Mouse (Mus musculus) kidney, postnatal 10 days (tissue): ENCODE data around the gene Calcr.
"Not testable (repeated sequence)": the region's sequence is repeated elsewhere in the genome, so short reads cannot be mapped to it uniquely, and the experiment has no call there.

Source experiments
- DNase-seq: peaks from one replicate; pipeline ENCODE4 v3.0.0; 2021; ENCODE audit warnings: mixed read lengths

Calcr gene

DNA sequence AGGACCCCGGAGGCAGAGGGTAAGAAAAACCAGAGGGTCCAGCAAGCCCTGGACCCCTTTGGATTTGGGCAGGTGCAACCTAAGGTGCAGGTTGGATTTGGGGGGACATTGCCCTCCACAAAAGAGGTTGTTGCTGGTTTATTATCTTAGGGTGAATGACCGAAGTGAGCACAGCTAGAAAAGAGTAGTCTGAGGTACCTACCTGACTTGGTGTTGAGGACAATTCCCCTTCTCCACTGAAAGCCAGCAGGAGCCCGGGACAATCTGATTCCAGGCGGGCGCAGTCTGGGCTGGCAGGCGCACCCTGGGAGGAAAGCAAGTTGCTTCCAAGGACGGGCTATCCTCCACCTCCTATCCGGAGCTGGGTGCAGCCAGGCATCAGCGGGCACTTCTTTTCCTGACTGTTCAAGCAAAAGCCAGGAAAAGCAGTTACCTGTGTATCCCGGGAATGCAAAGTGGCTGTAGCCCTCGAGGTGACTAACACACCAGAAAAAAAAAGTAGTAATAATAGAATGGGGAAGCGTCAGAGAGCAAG is at the start of gene Calcr:
TSS of gene Calcr (minus strand) at position 485 of the 535 bp plus-strand sequence.
- peak; percentile 10 for DNase-seq

- no peak for DNase-seq
Observed at GRCm38 (mm10) chr6:3767485-3767884, 3.0 kb upstream of the Calcr start.

GRCm38 (mm10) chr6:3763171-3763967 is 1.1 kb downstream of the Calcr start:
- DNase-seq = peak; percentile 12

- no peak for DNase-seq
Observed at GRCm38 (mm10) chr6:3751576-3751975, 12.9 kb downstream of the Calcr start.

- DNase-seq = no peak
Observed at GRCm38 (mm10) chr6:3749624-3750023, 14.9 kb downstream of the Calcr start.

- DNase-seq = peak; percentile 9
Observed at GRCm38 (mm10) chr6:3745546-3745945, 19.0 kb downstream of the Calcr start.

GRCm38 (mm10) chr6:3741996-3742713 is 22.4 kb downstream of the Calcr start:
- no peak for DNase-seq

GRCm38 (mm10) chr6:3741296-3741695 is 23.2 kb downstream of the Calcr start:
- no peak for DNase-seq

DNA sequence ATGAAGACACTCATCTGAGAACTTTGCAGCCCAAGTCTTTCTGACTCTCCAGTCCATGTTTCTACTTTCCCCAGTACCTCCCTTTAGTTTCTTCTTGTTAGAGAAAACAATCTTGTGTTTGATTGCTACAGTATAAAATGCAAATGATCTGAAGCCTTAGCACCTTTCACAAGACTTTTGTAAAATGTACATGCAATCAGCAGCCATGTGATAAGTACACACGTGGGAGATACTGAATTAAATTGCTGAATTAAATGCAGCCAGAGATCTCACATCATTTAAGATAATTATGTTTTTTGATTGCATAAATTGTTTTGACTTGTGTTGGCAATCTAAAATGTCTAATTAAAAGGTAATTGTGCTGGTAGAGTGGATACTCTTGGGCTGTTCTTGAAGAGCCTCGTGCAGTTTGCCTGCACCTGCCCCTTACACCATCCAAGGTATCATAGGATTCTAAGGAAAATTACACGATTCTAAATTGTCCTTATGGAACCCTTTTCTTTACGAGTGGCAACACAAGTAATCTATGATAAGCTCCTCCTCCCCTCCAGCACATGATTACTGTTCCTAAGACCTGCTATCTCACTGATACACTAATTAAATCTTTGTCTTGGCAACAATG is 34.2 kb downstream of the Calcr start:
- DNase-seq = no peak

DNA sequence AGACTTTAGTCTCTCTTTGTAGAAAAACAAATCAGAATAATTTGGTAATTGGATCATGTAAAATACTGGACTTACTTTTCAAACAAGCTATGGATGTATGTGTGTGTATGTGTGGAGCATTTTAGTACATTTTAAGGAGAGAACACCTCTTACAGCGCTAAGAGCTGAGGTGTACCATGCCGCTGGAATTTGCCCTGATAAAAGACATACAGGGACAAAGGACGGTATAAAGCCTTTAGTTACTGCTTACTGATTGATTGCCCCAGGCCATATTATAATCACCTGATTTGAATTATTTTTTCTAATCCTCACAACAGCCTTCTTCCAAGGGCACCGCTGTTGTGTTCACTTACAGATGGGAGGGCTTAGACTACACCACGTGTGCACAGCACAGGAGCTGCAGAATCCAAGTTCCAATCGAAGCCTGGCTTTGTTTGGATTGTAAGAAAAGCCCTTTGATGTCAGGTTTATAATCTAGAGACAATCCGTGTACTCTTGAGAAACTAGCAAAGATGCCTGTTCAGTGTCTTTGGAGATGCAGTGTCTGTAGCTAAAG is 76.3 kb downstream of the Calcr start:
- no peak for DNase-seq

- DNase-seq = not testable (repeated sequence)
Observed at GRCm38 (mm10) chr6:3678286-3678685, 86.2 kb downstream of the Calcr start.

- no peak for DNase-seq
Observed at GRCm38 (mm10) chr6:3677806-3678205, 86.7 kb downstream of the Calcr start.

DNA sequence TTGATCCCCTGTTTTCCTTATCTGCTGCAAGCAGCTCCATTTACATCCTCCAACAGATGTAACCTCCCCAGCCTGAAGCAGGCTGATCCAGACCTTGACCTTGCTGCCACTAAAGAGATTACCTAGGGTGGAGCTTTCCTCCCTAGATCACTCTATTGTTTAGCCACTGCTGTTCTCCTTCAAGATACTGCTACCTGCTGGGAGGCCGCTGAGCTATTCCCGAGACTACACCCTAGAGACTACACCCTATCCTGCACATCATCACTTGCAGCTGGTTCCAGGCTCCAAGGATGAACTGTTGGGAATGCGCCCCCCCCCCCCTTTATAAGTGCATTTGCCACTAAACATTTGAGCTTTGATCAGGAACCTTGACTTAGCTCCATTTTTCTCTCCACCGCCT is 92.6 kb downstream of the Calcr start:
- DNase-seq = not testable (repeated sequence)

DNA sequence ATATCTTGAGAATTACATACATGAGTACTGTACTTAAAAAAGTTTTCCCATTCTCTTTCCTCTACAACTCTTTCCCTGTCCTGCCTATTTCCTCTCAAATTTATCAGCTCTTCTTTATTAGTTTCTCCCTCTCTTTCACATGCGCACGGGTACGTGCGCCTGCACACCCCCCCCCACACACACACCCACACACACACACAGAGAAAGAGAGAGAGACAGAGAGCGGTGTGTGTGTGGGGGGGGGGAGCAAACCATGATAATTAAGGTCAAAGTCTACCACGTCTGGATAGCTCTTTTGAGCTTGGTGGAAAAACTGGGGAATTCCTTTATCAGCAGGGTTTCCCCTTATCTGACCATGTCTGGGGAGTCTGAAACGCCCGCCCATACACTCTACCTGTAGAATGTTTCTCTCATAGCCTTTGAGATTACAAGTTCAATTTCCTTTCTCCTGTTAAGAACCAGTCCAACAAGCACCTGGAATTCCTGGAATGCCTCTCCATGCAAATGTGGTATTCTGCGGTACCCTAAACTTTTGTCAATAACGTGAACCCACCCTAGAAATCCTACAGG is 100.3 kb downstream of the Calcr start:
- DNase-seq = no peak

DNA sequence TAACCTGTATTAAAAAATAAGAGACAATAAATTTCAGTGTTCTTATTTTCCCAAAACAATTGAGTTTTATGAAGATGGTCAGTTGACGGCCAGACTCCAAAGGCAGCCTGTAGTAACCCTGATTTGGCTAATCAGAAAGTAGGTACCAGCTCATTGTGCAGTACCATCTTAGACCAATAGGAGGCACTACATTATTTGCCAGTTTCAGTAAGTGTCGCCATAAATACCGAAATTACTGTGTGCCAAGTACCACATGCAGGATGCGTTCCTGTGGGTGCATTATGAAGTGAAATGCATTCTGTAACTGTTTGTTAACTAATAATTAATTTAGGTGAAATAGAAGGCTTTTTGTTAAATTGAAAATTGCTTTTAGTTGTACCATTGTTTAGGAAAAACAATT is 106.1 kb downstream of the Calcr start:
- no peak for DNase-seq
